Mouse (Mus musculus) layer of hippocampus, adult 8-10 months (tissue): ENCODE measurements at regions not wholly inside any gene's neighbourhood (a gene's known extent, or its start where the extent isn't known, plus 50 kb on each side); places are given as distances from the start of the nearest gene placed in this dataset.

Source experiments
- DNase-seq, 2 experiments: peaks; one replicate each; pipeline ENCODE4 v3.0.0; 2022; ENCODE audit warnings: low spot score in 2 of 2

- DNase-seq, result no peak
Observed at GRCm38 (mm10) chr10:16996820-16997466, 726.1 kb upstream of the Cited2 start.

DNA sequence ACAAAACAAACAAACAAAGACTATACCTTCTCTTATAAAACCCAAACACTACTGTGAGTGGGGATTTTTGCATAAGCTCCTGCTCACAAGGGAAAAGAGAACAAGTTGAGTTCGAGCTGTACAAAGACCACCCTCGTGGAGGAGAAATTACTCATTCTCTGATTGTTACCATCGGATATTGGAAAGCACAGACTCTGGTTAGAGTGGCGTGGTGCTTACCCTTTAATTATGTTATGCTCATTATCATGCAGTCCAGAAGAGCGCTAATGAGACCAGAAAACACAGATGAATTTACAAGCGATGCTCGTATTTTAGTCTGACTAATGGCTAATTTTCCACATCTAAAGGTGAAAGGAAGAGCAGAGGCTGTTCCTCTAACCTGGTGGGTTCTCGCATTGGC lies 721.7 kb upstream of the Cited2 start:
- DNase-seq, result no peak

- DNase-seq, result no peak
Observed at GRCm38 (mm10) chr10:17003123-17003849, 719.7 kb upstream of the Cited2 start.

DNA sequence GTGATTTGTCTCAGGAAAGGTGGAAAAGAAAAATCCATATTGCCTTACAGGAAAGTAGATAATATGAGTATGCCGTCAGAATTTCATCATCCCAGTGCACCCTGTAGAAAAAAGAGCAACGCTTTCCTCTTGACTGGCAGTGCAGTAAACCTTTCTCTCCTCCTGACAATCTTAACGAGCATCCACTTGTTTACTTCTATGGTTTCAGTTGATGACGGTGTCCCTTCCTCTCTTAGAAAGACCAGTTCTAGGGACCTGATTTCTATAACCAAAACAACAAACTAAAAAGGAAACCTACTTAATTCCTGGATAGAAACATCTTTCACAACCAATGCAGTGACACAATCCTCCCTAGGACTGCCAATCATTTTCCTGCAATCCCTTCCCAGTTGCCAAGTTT lies 714.3 kb upstream of the Cited2 start:
- DNase-seq, result no peak

- no peak for DNase-seq
Observed at GRCm38 (mm10) chr10:17010047-17010446, 713.0 kb upstream of the Cited2 start.

DNA sequence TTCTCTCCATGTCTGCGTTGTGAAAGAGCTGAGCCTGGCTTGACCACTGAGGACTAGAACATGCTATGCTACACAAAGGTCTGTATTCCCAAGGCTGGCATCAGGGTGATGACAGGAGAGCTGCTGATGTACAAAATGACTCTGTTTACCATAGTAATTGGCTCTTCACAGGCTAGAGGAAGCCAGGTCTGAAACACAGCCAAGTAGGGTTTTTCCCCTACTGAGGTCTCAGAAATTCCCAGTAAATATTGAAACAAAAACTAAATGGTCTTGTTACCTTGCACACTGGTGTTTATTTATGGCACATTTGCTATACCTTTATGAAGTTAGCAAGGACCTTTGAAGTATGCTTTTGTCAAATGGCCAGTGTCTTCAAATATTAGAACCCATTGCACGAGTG lies 711.1 kb upstream of the Cited2 start:
- no peak for DNase-seq

GRCm38 (mm10) chr10:17012541-17012975 lies 710.5 kb upstream of the Cited2 start:
- no peak for DNase-seq

GRCm38 (mm10) chr10:17014826-17015225 lies 708.2 kb upstream of the Cited2 start:
- DNase-seq, result no peak

- no peak for DNase-seq
Observed at GRCm38 (mm10) chr10:17016854-17017253, 706.2 kb upstream of the Cited2 start.

GRCm38 (mm10) chr10:17022216-17023158 lies 700.5 kb upstream of the Cited2 start:
- no peak for DNase-seq

- peak in 1 of 2 experiments; percentile 12 for DNase-seq
Observed at GRCm38 (mm10) chr10:17023571-17024293, 699.3 kb upstream of the Cited2 start.

DNA sequence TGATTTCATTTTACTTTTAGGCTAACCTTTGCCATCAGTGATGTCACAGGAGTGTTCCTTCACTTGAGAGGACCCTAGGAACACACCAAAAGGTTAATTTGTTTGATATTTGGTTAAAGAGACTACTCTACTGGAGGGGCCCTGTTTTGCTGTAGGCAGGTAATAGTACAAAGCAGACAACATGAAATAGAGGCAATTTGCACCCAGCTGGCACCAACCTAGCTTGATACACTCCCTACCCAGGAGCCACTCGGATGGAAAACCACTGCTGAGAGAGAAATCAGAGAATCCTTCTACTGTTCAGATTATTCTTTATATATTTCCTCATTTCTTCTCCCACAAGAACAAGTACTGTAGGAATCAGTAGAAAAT lies 698.7 kb upstream of the Cited2 start:
- DNase-seq, result no peak

DNA sequence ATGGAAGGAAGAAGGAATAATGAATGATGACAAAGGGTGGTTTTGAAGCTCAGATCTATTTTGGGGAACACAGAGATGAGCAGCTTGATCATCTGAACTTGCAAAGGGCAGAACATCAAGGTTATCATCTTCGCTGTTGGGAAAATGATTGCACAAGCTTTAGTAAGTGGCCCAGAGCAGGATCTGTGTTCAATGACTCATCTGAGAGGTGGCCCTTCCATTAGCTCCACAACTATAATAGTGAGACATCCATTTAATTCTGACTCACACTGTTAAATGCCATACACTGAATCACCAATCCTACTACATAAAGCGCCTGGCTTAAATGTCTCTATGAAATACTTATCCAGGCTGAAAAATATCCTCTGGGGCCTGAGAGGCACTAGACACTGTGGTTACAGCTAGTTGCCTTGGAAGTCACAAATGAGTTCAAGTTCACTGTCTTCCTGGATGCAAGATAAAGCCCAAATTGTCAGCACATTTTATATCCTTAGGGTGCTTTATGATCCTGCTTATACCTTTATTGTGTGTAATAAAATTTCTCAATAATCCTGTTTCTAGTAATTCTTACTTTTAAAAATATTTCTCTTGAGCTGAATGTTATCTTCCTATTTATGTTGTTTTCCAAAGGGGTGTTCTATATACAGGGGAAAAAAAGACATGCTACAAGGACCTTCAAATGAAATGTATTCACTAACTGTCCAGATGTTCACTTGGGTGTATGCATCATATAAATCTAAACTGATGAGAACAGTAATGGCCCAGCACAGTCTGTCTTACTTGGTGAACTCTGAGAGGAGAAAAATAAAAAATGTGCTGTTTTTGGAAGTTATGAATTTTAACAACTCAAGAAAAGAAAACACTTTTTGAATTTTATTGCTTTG lies 687.9 kb upstream of the Cited2 start:
- no peak for DNase-seq

DNA sequence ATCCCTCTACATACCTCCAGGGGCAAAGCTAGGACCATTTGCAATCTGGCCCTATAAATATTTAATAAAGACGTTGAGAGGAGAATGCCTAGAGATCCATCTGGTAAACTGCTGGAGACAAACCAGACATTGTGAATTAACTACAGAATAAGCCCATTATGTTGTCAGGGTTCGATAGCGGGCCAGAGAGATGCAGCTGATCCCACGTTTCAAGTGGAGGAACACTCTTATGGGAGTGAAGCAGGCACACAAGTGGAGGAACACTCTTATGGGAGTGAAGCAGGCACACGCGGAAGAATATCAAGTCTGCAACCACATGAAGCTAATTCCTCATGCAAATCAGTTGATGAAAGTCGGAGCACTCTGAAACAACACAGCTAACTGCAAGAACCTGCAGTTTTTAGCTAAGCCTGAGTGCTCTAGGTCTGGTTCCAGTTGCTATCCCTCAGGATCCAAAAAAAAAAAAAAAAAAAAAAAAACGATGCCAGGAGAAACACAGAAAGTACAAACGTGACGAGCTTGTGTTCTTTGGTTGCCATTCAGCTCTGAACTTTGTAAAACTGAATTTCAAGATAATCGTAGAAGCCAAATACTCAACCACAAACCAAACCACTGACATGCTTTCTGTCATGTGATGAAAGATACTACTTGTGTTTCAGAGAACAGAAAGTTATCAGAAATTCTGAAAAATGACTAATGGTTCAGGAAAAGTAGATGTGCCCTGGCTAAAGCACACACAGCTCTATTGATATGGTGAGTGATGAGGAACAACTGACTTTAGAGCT lies 684.6 kb upstream of the Cited2 start:
- no peak for DNase-seq

GRCm38 (mm10) chr10:17042090-17042489 lies 680.9 kb upstream of the Cited2 start:
- no peak for DNase-seq

DNA sequence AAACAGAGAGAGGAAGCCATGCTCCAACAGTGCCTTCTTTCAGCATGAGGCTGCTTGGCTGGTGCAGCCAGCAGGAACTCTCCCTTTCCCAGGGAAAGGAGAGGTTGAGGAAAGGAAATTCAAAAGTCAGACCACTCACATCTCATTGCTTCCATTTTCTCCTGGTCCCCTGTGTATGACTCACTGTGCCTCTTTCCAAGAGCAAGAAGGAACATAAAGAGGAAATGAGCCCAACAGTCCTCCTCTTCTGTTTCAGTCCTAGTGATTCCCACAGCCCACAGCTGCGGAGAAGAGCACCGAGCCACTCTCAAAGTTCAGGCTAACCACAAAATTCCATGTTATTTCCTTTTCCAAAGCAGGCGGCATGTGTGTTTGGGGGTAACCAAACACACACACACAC lies 680.0 kb upstream of the Cited2 start:
- no peak for DNase-seq

- no peak for DNase-seq
Observed at GRCm38 (mm10) chr10:17046765-17047164, 676.3 kb upstream of the Cited2 start.

GRCm38 (mm10) chr10:17072906-17073305 lies 650.1 kb upstream of the Cited2 start:
- DNase-seq, result no peak

DNA sequence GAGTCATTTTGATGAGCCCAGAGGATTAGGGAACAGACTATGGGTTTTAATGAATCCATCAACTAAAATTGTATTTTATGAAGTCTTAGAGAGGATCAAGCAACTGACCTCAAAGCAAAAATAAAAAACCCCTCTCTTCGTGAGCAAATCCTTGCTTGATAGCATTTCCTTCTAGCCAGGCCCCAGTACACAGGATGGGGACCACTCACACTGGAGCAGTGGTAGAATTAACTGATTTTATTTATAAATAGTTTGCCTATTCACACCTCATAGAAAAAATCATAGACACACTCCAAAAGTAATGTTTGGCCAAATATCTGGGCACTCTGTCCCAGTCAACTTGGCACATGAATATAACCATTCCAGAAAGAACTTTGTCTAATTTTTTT lies 649.0 kb upstream of the Cited2 start:
- DNase-seq, result no peak
